ENCODE assay signal across 10 mouse cellular contexts in the genomic region with DNA sequence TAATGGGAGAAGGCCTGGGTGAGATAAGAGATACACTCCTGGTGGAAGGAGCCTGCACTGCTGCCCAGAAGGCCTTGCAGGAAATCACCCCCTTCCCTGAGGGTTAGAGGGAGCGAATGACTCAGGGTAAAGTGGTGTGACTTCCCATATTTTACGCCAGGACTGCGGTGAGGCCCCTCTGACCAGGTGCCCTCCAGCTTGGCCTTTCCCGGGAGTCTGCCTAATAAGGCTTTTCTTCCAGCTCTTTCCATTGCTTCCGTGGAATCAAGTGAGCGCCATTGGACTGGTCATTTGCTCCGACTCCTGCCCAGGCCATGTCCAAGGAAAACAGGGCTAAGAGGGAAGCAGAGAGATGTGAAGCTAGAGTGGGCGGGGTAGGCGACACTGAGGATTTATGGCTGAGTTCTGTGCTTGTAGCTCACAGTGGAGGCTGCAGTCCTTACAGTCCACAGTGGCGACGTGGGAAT. TPM values are rescaled to one million over a fixed set of nuclear protein-coding genes. Genes with fewer than 3 reads are reported as not detected.
A peak's percentile ranks its signal among the peaks of the same experiment; 100 is the strongest.
DNase-seq lines count a peak whose midpoint lies in the region; ATAC-seq and TF ChIP-seq lines count a peak whose summit lies in the region.
"Had no signal": no experiment of that assay in that cellular context is flagged by ENCODE, and none has a peak within 500 bp of the region (broad histone marks: within the 10 kb centered on the region; RNA-seq: fewer than 3 reads in every experiment).

No protein-coding gene starts in this region.

- 0 out of 2 replicates have a peak overlapping the region, but pooled peaks have one; percentile 33 for H3K9ac ChIP-seq in ES-E14 (ENCODE audit: insufficient read depth, low read depth, low read length, poor library complexity, severe bottlenecking)
- no peak overlapping the region for H3K9ac ChIP-seq in heart, postnatal 0 days (replicated peaks; ENCODE audit: low read depth, low read length)
- H3K9ac ChIP-seq in limb, embryonic 11.5 days (ENCODE audit: low read length): no peak overlapping the region

- H3K4me1 ChIP-seq in ES-E14 (ENCODE audit: control insufficient read depth in 2 of 2, insufficient read depth in 2 of 2, low read length in 2 of 2, poor library complexity in 1 of 2): peaks cover 0 to 5% of the 10 kb centered on the region in 2 experiments; a peak in 1 of 4 replicates
- no peaks in the 10 kb centered on the region for H3K4me1 ChIP-seq in brown adipose tissue, adult 24 weeks (ENCODE audit: control insufficient read depth, insufficient read depth, insufficient read length, low read length)
- H3K4me1 ChIP-seq in heart, postnatal 0 days (ENCODE audit: control insufficient read depth, insufficient read depth): no peaks in the 10 kb centered on the region
- H3K4me1 ChIP-seq in limb, embryonic 11.5 days (ENCODE audit: control insufficient read depth, insufficient read depth, low read length): 0 out of 2 replicates have a peak, but pooled peaks cover 2% of the 10 kb centered on the region

- peak; percentile 84 for ATAC-seq in heart, postnatal 0 days (ENCODE audit: insufficient read depth, low read depth)
- ATAC-seq in limb, embryonic 11.5 days (ENCODE audit: insufficient number of reproducible peaks, low FRiP score, low TSS enrichment, low read depth): peak; percentile 57; the same call in 1 of the 2 replicates

- no peak for DNase-seq in ES-E14 (ENCODE audit: low read depth, low spot score)
- peak; percentile 66 for DNase-seq in heart, postnatal 0 days (ENCODE audit: low spot score)
- DNase-seq in limb, embryonic 11.5 days (ENCODE audit: low spot score): peak; percentile 49
- no peak for DNase-seq in testis, postnatal 14 days (ENCODE audit: low spot score)
- DNase-seq in gastrocnemius, postnatal 10 days: no peak
- no peak for DNase-seq in left cerebral cortex, postnatal 4 days
- DNase-seq in thymus, postnatal 14 days: no peak
- DNase-seq: cerebellum, adult 9-10 months had no signal

- H3K27me3 ChIP-seq in heart, postnatal 0 days (ENCODE audit: control insufficient read depth, insufficient read depth, low read length): no peaks in the 10 kb centered on the region
- H3K27me3 ChIP-seq in limb, embryonic 11.5 days (ENCODE audit: control insufficient read depth, insufficient read depth, low read length): no peaks in the 10 kb centered on the region

- H3K4me2 ChIP-seq in heart, postnatal 0 days (ENCODE audit: low read depth, low read length): no peak overlapping the region
- H3K4me2 ChIP-seq in limb, embryonic 11.5 days (ENCODE audit: low read depth, severe bottlenecking): no peak overlapping the region

- TF ChIP-seq EP300 in heart, postnatal 0 days (IDR thresholded peaks at IDR 0.05; ENCODE audit: low read depth): no peak

- in situ Hi-C loops in ES-E14 (cut with MboI; ENCODE audit: low sequenced_read_pairs in 2 of 2, unreplicated experiment in 2 of 2): no loop called here

- TF ChIP-seq CTCF in heart, postnatal 0 days (IDR thresholded peaks at IDR 0.05; ENCODE audit: low read depth): no peak

- 34% methylated on average over 11 of the region's 11 CpGs for WGBS in heart, postnatal 0 days
- WGBS in limb, embryonic 11.5 days: 11% methylated on average over 11 of the region's 11 CpGs

- H3K9me3 ChIP-seq in ES-E14 (ENCODE audit: control insufficient read depth, insufficient read depth, low read depth, low read length): no peaks in the 10 kb centered on the region
- H3K9me3 ChIP-seq in heart, postnatal 0 days (replicated peaks; ENCODE audit: control insufficient read depth, low read length): no peaks in the 10 kb centered on the region
- H3K9me3 ChIP-seq in limb, embryonic 11.5 days (ENCODE audit: control insufficient read depth, low read length): no peaks in the 10 kb centered on the region

- no peak overlapping the region for H3K27ac ChIP-seq in ES-E14 (ENCODE audit: insufficient read depth, low read depth, low read length, poor library complexity, severe bottlenecking)
- 0 out of 2 replicates have a peak overlapping the region, but pooled peaks have one; percentile 17 for H3K27ac ChIP-seq in brown adipose tissue, adult 24 weeks (replicated peaks; ENCODE audit: low read depth, low read length)
- 0 out of 2 replicates have a peak overlapping the region, but pooled peaks have one; percentile 22 for H3K27ac ChIP-seq in heart, postnatal 0 days (ENCODE audit: low read depth)
- H3K27ac ChIP-seq in limb, embryonic 11.5 days (replicated peaks; ENCODE audit: low read depth, low read length): no peak overlapping the region
- H3K27ac ChIP-seq: macrophage had no signal

- intact Hi-C loops in left cerebral cortex, postnatal 4 days (cut with DNase I): no loop called here

- H3K36me3 ChIP-seq in ES-E14 (ENCODE audit: control insufficient read depth, insufficient read depth, low read length, poor library complexity, severe bottlenecking): no peaks in the 10 kb centered on the region
- no peaks in the 10 kb centered on the region for H3K36me3 ChIP-seq in heart, postnatal 0 days (replicated peaks; ENCODE audit: control insufficient read depth, insufficient read depth, low read length)
- no peaks in the 10 kb centered on the region for H3K36me3 ChIP-seq in limb, embryonic 11.5 days (ENCODE audit: control insufficient read depth, insufficient read depth, low read length)

- H3K4me3 ChIP-seq in ES-E14 (ENCODE audit: insufficient read depth in 1 of 2, low read depth in 1 of 2, low read length in 2 of 2, poor library complexity in 1 of 2, severe bottlenecking in 1 of 2): no peak overlapping the region
- no peak overlapping the region for H3K4me3 ChIP-seq in brown adipose tissue, adult 24 weeks (ENCODE audit: insufficient read depth, low read depth, low read length)
- H3K4me3 ChIP-seq in heart, postnatal 0 days (ENCODE audit: low read depth, low read length): no peak overlapping the region
- H3K4me3 ChIP-seq in limb, embryonic 11.5 days (ENCODE audit: low read depth, low read length): no peak overlapping the region

TF ChIP-seq in ES-E14, 5 proteins besides CTCF, POLR2A, EP300 and RAD21:
- no peak for TF ChIP-seq ZNF384 (IDR thresholded peaks at IDR 0.05; ENCODE audit: low read depth, low read length)
- no peak for TF ChIP-seq MAFK (IDR thresholded peaks at IDR 0.05; ENCODE audit: insufficient read depth, low read depth, low read length)
- TF ChIP-seq CHD2 (IDR thresholded peaks at IDR 0.05; ENCODE audit: low read depth, low read length): no peak
- no peak for TF ChIP-seq HCFC1 (IDR thresholded peaks at IDR 0.05; ENCODE audit: borderline replicate concordance, insufficient read depth, low read length)
- TF ChIP-seq ZC3H11A (IDR thresholded peaks at IDR 0.05; ENCODE audit: borderline replicate concordance, low read depth, low read length): no peak

RNA-seq across cellular contexts. Expression of gene Mpl, which starts 8.4 kb away (rescaled TPM):
- not detected in 2 replicates for total RNA-seq in ES-E14 (2012; rRNA removed)
- polyA plus RNA-seq in brown adipose tissue, adult 24 weeks (2012; ENCODE audit: insufficient read depth, insufficient read length, missing spikeins): not detected in 2 replicates
- 1.5 and 2.2 TPM in 2 replicates for total RNA-seq in heart, postnatal 0 days (2014; rRNA removed; ENCODE audit: low replicate concordance)
- 0.41 and 0.51 TPM in 2 replicates for polyA plus RNA-seq in heart, postnatal 0 days (2015; fragmentation: Nextera tagmentation; extraction: Ambion mirVana)
- polyA plus RNA-seq in limb, embryonic 11.5 days (2014; fragmentation: Nextera tagmentation; extraction: Ambion mirVana): 1.3 TPM in 2 replicates
- total RNA-seq in gastrocnemius, postnatal 10 days (2021): under 1 TPM in 1 of 2 experiments, not detected in 1; 0.09 TPM
- not detected for total RNA-seq in left cerebral cortex, postnatal 4 days (2021)

RNA-seq across cellular contexts. Expression of gene Tie1, which starts 24.1 kb away (rescaled TPM):
- 1.0 and 1.3 TPM in 2 replicates for total RNA-seq in ES-E14 (2012; rRNA removed)
- polyA plus RNA-seq in brown adipose tissue, adult 24 weeks (2012; ENCODE audit: insufficient read depth, insufficient read length, missing spikeins): 8.1 and 18.8 TPM in 2 replicates
- total RNA-seq in heart, postnatal 0 days (2014; rRNA removed; ENCODE audit: low replicate concordance): 116 and 120 TPM in 2 replicates
- 43.4 and 48.0 TPM in 2 replicates for polyA plus RNA-seq in heart, postnatal 0 days (2015; fragmentation: Nextera tagmentation; extraction: Ambion mirVana)
- polyA plus RNA-seq in limb, embryonic 11.5 days (2014; fragmentation: Nextera tagmentation; extraction: Ambion mirVana): 9.9 and 12.6 TPM in 2 replicates
- 10 to 100 TPM; 37.6 to 38.5 TPM for total RNA-seq in gastrocnemius, postnatal 10 days (2021)
- 10 to 100 TPM; 14.4 to 15.2 TPM for total RNA-seq in left cerebral cortex, postnatal 4 days (2021)
- polyA plus RNA-seq: macrophage had no signal

RNA-seq across cellular contexts. Expression of gene Cdc20, which starts 28.6 kb away (rescaled TPM):
- 296 and 322 TPM in 2 replicates for total RNA-seq in ES-E14 (2012; rRNA removed)
- 1.6 TPM in 1 of 2 replicates, not detected in the other for polyA plus RNA-seq in brown adipose tissue, adult 24 weeks (2012; ENCODE audit: insufficient read depth, insufficient read length, missing spikeins)
- total RNA-seq in heart, postnatal 0 days (2014; rRNA removed; ENCODE audit: low replicate concordance): 78.4 and 155 TPM in 2 replicates
- polyA plus RNA-seq in heart, postnatal 0 days (2015; fragmentation: Nextera tagmentation; extraction: Ambion mirVana): 57.5 and 57.8 TPM in 2 replicates
- 355 and 368 TPM in 2 replicates for polyA plus RNA-seq in limb, embryonic 11.5 days (2014; fragmentation: Nextera tagmentation; extraction: Ambion mirVana)
- total RNA-seq in gastrocnemius, postnatal 10 days (2021): 10 to 100 TPM; 12.1 to 14.7 TPM
- total RNA-seq in left cerebral cortex, postnatal 4 days (2021): 10 to 100 TPM in 1 of 2 experiments, 1 to 10 TPM in 1; 8.2 to 11.2 TPM

RNA-seq across cellular contexts. Expression of gene Elovl1, which starts 37.8 kb away (rescaled TPM):
- total RNA-seq in ES-E14 (2012; rRNA removed): 33.4 and 36.0 TPM in 2 replicates
- 9.4 and 10.7 TPM in 2 replicates for polyA plus RNA-seq in brown adipose tissue, adult 24 weeks (2012; ENCODE audit: insufficient read depth, insufficient read length, missing spikeins)
- total RNA-seq in heart, postnatal 0 days (2014; rRNA removed; ENCODE audit: low replicate concordance): 44.4 and 74.3 TPM in 2 replicates
- 49.8 and 49.9 TPM in 2 replicates for polyA plus RNA-seq in heart, postnatal 0 days (2015; fragmentation: Nextera tagmentation; extraction: Ambion mirVana)
- 42.7 and 48.8 TPM in 2 replicates for polyA plus RNA-seq in limb, embryonic 11.5 days (2014; fragmentation: Nextera tagmentation; extraction: Ambion mirVana)
- total RNA-seq in gastrocnemius, postnatal 10 days (2021): 10 to 100 TPM; 20.2 to 28.3 TPM
- total RNA-seq in left cerebral cortex, postnatal 4 days (2021): 10 to 100 TPM; 17.0 to 17.9 TPM

RNA-seq across cellular contexts. Expression of gene Med8, which starts 56.6 kb away (rescaled TPM):
- total RNA-seq in ES-E14 (2012; rRNA removed): 56.5 and 74.1 TPM in 2 replicates
- 38.0 and 38.3 TPM in 2 replicates for polyA plus RNA-seq in brown adipose tissue, adult 24 weeks (2012; ENCODE audit: insufficient read depth, insufficient read length, missing spikeins)
- total RNA-seq in heart, postnatal 0 days (2014; rRNA removed; ENCODE audit: low replicate concordance): 17.3 and 40.2 TPM in 2 replicates
- polyA plus RNA-seq in heart, postnatal 0 days (2015; fragmentation: Nextera tagmentation; extraction: Ambion mirVana): 56.2 and 58.8 TPM in 2 replicates
- polyA plus RNA-seq in limb, embryonic 11.5 days (2014; fragmentation: Nextera tagmentation; extraction: Ambion mirVana): 130 and 134 TPM in 2 replicates
- 10 to 100 TPM; 37.8 to 38.0 TPM for total RNA-seq in gastrocnemius, postnatal 10 days (2021)
- 10 to 100 TPM; 75.7 to 77.6 TPM for total RNA-seq in left cerebral cortex, postnatal 4 days (2021)

Comparison
In these comparisons a context has a peak if more than half of its experiments do, and no peak if none do; other contexts are left out.
1. DNase-seq: peak in heart, postnatal 0 days (single experiment) and limb, embryonic 11.5 days (single experiment); none in ES-E14 (single experiment), testis, postnatal 14 days (single experiment), gastrocnemius, postnatal 10 days (single experiment), left cerebral cortex, postnatal 4 days (single experiment) and thymus, postnatal 14 days (single experiment).
2. H3K27ac ChIP-seq: peak in brown adipose tissue, adult 24 weeks (single experiment) and heart, postnatal 0 days (single experiment); none in ES-E14 (single experiment) and limb, embryonic 11.5 days (single experiment).